Mouse (Mus musculus): ENCODE measurements around the gene Dcpp3. TPM values are rescaled to one million over a fixed set of nuclear protein-coding genes. Genes with fewer than 3 reads are reported as not detected.
"Not testable (repeated sequence)": the region's sequence is repeated elsewhere in the genome, so short reads cannot be mapped to it uniquely, and the experiment has no call there.

Gene Dcpp3
- total RNA-seq (2015; ENCODE audit: low replicate concordance), result not detected in 2 replicates
- not detected in 2 replicates for total RNA-seq (2017; ENCODE audit: low replicate concordance)

DNA sequence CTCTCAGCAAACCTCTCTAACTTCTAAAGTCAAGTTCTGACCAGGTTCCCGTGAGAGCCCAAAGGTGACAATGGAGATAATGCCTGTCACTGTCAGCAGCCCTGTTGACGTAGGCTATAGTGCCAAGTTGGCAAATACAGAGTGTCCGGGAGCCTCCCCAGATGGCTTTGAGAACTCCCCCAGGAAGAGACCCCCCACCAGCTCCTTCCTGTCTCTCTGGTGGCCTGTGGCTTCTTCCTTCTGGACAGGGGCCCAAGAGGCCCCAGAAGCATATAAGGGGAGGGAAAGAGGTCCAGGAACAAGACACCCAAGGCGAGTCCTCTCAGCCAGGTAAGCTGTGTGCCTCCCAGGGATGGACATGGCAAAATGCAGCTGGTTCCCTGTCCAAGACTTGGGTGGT is at the start of gene Dcpp3:
Dcpp3 (plus strand) TSS at position 301 of the 400 bp plus-strand sequence.
- not testable (repeated sequence) for ATAC-seq (replicated peaks; ENCODE audit: low FRiP score, poor library complexity, severe bottlenecking)

GRCm38 (mm10) chr17:23867756-23868155 is 49.5 kb upstream of the Dcpp3 start, which contains the start of gene Prss21:
Prss21 (plus strand) TSS chr17:23868056.
- no peak for ATAC-seq (replicated peaks; ENCODE audit: low FRiP score, poor library complexity, severe bottlenecking)

- ATAC-seq (replicated peaks; ENCODE audit: low FRiP score, poor library complexity, severe bottlenecking), result no peak
Measured at GRCm38 (mm10) chr17:23868513-23868912, 48.7 kb upstream of the Dcpp3 start.

GRCm38 (mm10) chr17:23873884-23874856 is 43.1 kb upstream of the Dcpp3 start:
- ATAC-seq (replicated peaks; ENCODE audit: low FRiP score, poor library complexity, severe bottlenecking), result no peak

GRCm38 (mm10) chr17:23876741-23877140 is 40.5 kb upstream of the Dcpp3 start:
- no peak for ATAC-seq (replicated peaks; ENCODE audit: low FRiP score, poor library complexity, severe bottlenecking)

GRCm38 (mm10) chr17:23877166-23877565 is 40.1 kb upstream of the Dcpp3 start:
- ATAC-seq (replicated peaks; ENCODE audit: low FRiP score, poor library complexity, severe bottlenecking), result no peak

- ATAC-seq (replicated peaks; ENCODE audit: low FRiP score, poor library complexity, severe bottlenecking), result not testable (repeated sequence)
Measured at GRCm38 (mm10) chr17:23880576-23880975, 36.7 kb upstream of the Dcpp3 start, which contains the start of the genes Dcpp1 and Dcpp2. Dcpp1 (plus strand) TSS chr17:23880876. Dcpp2 (plus strand) TSS chr17:23880880.

- ATAC-seq (replicated peaks; ENCODE audit: low FRiP score, poor library complexity, severe bottlenecking), result peak; percentile 86
Measured at GRCm38 (mm10) chr17:23924531-23925007, 7.3 kb downstream of the Dcpp3 start.

- 0 out of 2 replicates have a peak, but pooled peaks have one; percentile 21 for ATAC-seq (replicated peaks; ENCODE audit: low FRiP score, poor library complexity, severe bottlenecking)
Measured at GRCm38 (mm10) chr17:23925090-23925493, 7.8 kb downstream of the Dcpp3 start.

DNA sequence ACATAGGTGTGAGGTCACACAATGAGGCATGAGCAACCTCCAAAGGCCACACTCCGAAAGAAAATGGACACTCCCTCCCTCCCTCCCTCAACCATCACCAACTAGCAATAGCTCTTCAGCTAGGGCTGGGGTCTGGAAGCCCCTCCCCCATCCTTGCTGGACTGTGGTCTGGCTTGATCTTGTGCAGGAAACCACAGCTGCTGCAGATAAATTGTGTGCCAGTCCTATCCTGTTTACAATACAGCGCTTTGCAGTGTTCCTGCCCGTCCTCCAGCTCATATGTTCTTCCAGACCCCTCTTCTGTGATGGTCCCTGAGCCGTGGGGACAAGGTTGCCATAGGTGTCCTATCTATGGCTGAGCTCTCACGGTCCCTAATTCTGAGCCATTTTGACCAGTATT is 13.9 kb downstream of the Dcpp3 start:
- ATAC-seq (replicated peaks; ENCODE audit: low FRiP score, poor library complexity, severe bottlenecking), result no peak

- ATAC-seq (replicated peaks; ENCODE audit: low FRiP score, poor library complexity, severe bottlenecking), result no peak
Measured at GRCm38 (mm10) chr17:23941372-23941771, 24.1 kb downstream of the Dcpp3 start, which contains the start of gene Sbp. Sbp (plus strand) TSS chr17:23941672.

- ATAC-seq (replicated peaks; ENCODE audit: low FRiP score, poor library complexity, severe bottlenecking), result not testable (repeated sequence)
Measured at GRCm38 (mm10) chr17:23947486-23947885, 30.2 kb downstream of the Dcpp3 start.

DNA sequence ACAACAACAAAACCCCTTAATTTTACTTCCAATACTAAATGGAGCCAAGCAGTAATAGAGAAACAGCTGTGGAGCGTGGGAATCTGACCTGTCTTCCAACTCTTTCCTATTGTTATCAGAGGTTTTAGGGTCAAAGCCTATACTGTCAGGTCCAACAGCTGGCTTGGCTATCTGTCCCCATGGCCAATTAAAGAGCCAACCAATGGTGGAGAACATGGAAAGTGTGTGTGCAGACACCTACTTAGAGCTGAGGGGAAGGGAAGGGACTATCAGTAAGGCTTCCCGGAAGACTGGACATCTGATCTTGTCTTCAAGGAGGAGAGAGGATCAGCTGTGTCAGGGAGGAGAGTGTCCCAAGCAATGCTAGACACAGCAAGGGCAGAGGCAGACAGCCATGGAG is 31.8 kb downstream of the Dcpp3 start:
- no peak for ATAC-seq (replicated peaks; ENCODE audit: low FRiP score, poor library complexity, severe bottlenecking)

GRCm38 (mm10) chr17:23950828-23951227 is 33.6 kb downstream of the Dcpp3 start:
- ATAC-seq (replicated peaks; ENCODE audit: low FRiP score, poor library complexity, severe bottlenecking), result not testable (repeated sequence)

- no peak for ATAC-seq (replicated peaks; ENCODE audit: low FRiP score, poor library complexity, severe bottlenecking)
Measured at GRCm38 (mm10) chr17:23955174-23955573, 37.9 kb downstream of the Dcpp3 start, which contains the start of gene Sbpl. Sbpl (minus strand) TSS chr17:23955274.

DNA sequence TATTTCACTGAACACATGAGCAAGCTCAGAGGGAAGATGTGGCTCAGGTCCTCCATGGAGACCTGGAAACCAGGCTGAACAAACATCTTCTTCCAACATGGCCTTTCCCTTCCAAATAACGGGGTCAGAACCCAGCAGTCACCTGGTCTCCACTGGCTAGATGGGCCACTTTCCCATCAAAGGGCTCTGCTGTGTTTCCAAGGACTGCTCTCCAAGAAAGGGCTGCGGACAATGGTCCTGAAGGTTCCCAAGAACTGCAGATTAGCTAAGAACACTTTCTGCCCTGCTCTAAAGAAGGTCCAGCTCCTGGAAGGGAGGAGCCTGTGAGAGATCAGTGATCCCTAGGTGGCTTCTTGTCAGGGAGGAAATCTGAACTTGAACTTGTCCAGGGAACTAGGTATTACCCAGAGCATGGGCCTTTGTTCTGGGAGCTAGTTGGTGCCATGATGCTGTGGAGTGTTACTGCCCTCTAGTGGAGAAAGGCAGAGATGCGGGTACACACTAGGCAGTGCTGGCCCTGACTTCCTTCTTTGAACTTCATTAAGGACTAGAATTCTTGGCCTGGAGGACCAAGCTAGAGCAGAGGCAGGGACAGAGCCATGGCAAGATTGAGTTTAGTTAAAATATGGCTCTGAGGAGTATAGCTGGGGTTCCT is 43.0 kb downstream of the Dcpp3 start:
- peak; percentile 71; the same call in 1 of the 2 replicates for ATAC-seq (replicated peaks; ENCODE audit: low FRiP score, poor library complexity, severe bottlenecking)

- ATAC-seq (replicated peaks; ENCODE audit: low FRiP score, poor library complexity, severe bottlenecking), result no peak
Measured at GRCm38 (mm10) chr17:23961573-23962122, 44.4 kb downstream of the Dcpp3 start.

DNA sequence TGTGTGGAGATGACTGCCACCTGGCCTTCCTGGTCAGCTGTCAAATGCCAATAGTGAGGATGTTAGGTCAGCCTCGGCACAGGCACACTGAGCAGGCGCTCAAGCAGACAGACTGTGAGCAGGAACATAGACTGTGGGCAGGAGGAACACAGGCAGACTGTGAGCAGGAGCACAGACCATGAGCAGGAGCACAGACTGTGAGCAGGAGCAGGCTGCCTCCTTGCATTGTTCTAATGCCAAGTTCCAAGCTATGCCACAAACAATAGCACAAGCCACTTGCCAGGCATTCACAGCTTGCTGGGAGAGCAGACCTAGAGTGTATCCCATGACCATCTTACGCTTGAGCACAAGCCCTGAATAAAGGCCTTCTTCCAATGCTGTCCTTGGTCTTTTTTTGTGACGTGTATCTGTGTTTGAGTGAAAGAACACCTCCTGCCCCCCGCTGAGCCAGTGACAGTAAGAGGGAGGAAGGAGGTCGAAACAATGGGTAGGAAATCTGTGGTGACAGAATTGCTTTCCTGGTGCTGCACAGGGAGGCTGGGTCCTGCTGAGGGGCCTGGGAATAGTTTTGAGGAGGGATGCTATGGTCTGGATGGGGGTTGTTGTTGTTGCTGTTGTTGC is 48.7 kb downstream of the Dcpp3 start:
- no peak for ATAC-seq (replicated peaks; ENCODE audit: low FRiP score, poor library complexity, severe bottlenecking)

DNA sequence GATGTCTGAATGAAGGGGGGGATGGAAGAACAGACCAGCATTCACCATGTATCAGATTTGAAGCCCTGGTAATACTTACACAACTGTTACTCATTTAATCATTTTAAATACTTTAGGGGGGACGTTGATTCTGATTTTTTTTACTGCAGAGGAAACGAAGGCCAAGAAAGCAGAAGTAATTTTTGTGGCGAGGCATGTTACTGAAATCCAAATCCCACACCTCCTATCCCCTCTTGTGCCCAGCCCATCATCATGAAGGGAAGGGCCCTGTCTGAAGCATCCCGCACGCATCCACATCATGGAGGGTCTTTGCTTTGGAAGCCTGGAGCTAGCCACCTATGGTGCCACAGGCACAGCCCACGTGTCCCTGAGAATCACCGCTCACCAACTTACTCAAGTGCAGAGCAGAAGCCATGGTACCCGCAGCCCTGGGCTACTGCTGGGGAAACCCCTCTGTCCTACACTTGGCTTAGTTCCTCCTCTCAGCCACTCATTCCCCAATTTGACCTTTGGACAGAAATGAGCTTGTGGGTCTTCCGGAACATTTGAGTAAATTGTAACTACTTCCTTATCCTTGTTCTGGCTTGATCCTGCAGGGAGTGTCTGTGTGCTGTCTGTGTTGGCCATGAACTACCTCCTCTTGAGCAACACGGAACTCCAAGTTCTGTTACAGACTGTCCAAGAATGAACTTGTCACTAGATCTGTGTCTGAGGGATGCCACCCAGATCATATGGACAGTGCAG is 49.6 kb downstream of the Dcpp3 start:
- no peak for ATAC-seq (replicated peaks; ENCODE audit: low FRiP score, poor library complexity, severe bottlenecking)

All from erythroid progenitor cell, adult 5-6 weeks (primary cell).